Mouse (Mus musculus): ENCODE results near the gene Gorasp1. TPM values are rescaled to one million over a fixed set of nuclear protein-coding genes. Genes with fewer than 3 reads are reported as not detected.

Gorasp1 gene
- polyA plus RNA-seq, 1 experiment from 2014 or later, result 25.2 TPM

GRCm38 (mm10) chr9:119895040-119895721 is 42.2 kb downstream of the Gorasp1 start:
- Histone ChIP-seq H3K4me2 (ENCODE audit: low read length) (peak overlapping the region; percentile 86), H3K27me3 (ENCODE audit: control insufficient read depth, insufficient read depth, low read length) (no peaks in the 10 kb centered on the region), H3K4me1 (ENCODE audit: control insufficient read depth, insufficient read depth, low read length) (peaks cover 10% of the 10 kb centered on the region), H3K27ac (replicated peaks; ENCODE audit: low read depth, low read length) (peak overlapping the region; percentile 85), H3K36me3 (ENCODE audit: control insufficient read depth, insufficient read depth, low read length) (0 out of 2 replicates have a peak, but pooled peaks cover 4% of the 10 kb centered on the region), H3K4me3 (replicated peaks; ENCODE audit: low read depth, low read length) (peak overlapping the region; percentile 88), H3K9ac (replicated peaks; ENCODE audit: low read length) (peak overlapping the region; percentile 81), H3K9me3 (ENCODE audit: control insufficient read depth, low read length) (no peaks in the 10 kb centered on the region)
- WGBS, result 1% methylated on average over 44 of the region's 71 CpGs
- DNase-seq, result no peak
- peak; percentile 73 for ATAC-seq (ENCODE audit: low FRiP score, low TSS enrichment)

- Histone ChIP-seq H3K4me1 (ENCODE audit: control insufficient read depth, insufficient read depth, low read length) (peaks cover 10% of the 10 kb centered on the region), H3K9ac (replicated peaks; ENCODE audit: low read length) (peak within 1 kb of the TSS; percentile 81), H3K36me3 (ENCODE audit: control insufficient read depth, insufficient read depth, low read length) (0 out of 2 replicates have a peak, but pooled peaks cover 4% of the 10 kb centered on the region), H3K9me3 (ENCODE audit: control insufficient read depth, low read length) (no peaks in the 10 kb centered on the region), H3K27me3 (ENCODE audit: control insufficient read depth, insufficient read depth, low read length) (no peaks in the 10 kb centered on the region), H3K27ac (replicated peaks; ENCODE audit: low read depth, low read length) (peak within 1 kb of the TSS; percentile 85), H3K4me2 (ENCODE audit: low read length) (peak within 1 kb of the TSS; percentile 86), H3K4me3 (replicated peaks; ENCODE audit: low read depth, low read length) (peak within 1 kb of the TSS; percentile 88)
- WGBS, result 4% methylated on average over 34 of the region's 34 CpGs
- peak; percentile 98 for ATAC-seq (ENCODE audit: low FRiP score, low TSS enrichment)
- peak; percentile 100 for DNase-seq
Measured at GRCm38 (mm10) chr9:119894339-119895009, 42.9 kb downstream of the Gorasp1 start, which contains the start of gene Wdr48. Wdr48 (plus strand) TSS chr9:119894878.

GRCm38 (mm10) chr9:119893881-119894280 is 43.5 kb downstream of the Gorasp1 start:
- ATAC-seq (ENCODE audit: low FRiP score, low TSS enrichment), result no peak
- H3K4me2 ChIP-seq (ENCODE audit: low read length), result peak overlapping the region; percentile 86

GRCm38 (mm10) chr9:119890692-119891091 is 46.7 kb downstream of the Gorasp1 start:
- Histone ChIP-seq H3K27me3 (ENCODE audit: control insufficient read depth, insufficient read depth, low read length) (no peaks in the 10 kb centered on the region), H3K36me3 (ENCODE audit: control insufficient read depth, insufficient read depth, low read length) (no peaks in the 10 kb centered on the region), H3K9ac (replicated peaks; ENCODE audit: low read length) (no peak overlapping the region), H3K4me2 (ENCODE audit: low read length) (no peak overlapping the region), H3K4me1 (ENCODE audit: control insufficient read depth, insufficient read depth, low read length) (peaks cover 8% of the 10 kb centered on the region), H3K4me3 (replicated peaks; ENCODE audit: low read depth, low read length) (no peak overlapping the region), H3K9me3 (ENCODE audit: control insufficient read depth, low read length) (no peaks in the 10 kb centered on the region), H3K27ac (replicated peaks; ENCODE audit: low read depth, low read length) (no peak overlapping the region)
- ATAC-seq (ENCODE audit: low FRiP score, low TSS enrichment), result no peak
- DNase-seq, result peak; percentile 78
- 47% methylated on average over 2 of the region's 2 CpGs for WGBS

More at GRCm38 (mm10) chr9:119893881-119894280, 43.5 kb downstream of the Gorasp1 start:
- 86% methylated on average over 5 of the region's 5 CpGs for WGBS
- no peak for DNase-seq
- Histone ChIP-seq H3K9ac (replicated peaks; ENCODE audit: low read length) (peak overlapping the region; percentile 81; the same call in 1 of the 2 replicates), H3K4me3 (replicated peaks; ENCODE audit: low read depth, low read length) (no peak overlapping the region), H3K27me3 (ENCODE audit: control insufficient read depth, insufficient read depth, low read length) (no peaks in the 10 kb centered on the region), H3K36me3 (ENCODE audit: control insufficient read depth, insufficient read depth, low read length) (0 out of 2 replicates have a peak, but pooled peaks cover 4% of the 10 kb centered on the region), H3K9me3 (ENCODE audit: control insufficient read depth, low read length) (no peaks in the 10 kb centered on the region), H3K27ac (replicated peaks; ENCODE audit: low read depth, low read length) (no peak overlapping the region), H3K4me1 (ENCODE audit: control insufficient read depth, insufficient read depth, low read length) (peaks cover 13% of the 10 kb centered on the region)

- Histone ChIP-seq H3K4me3 (replicated peaks; ENCODE audit: low read depth, low read length) (no peak overlapping the region), H3K36me3 (ENCODE audit: control insufficient read depth, insufficient read depth, low read length) (no peaks in the 10 kb centered on the region), H3K4me1 (ENCODE audit: control insufficient read depth, insufficient read depth, low read length) (peaks cover 3% of the 10 kb centered on the region; the same call in 1 of the 2 replicates), H3K27me3 (ENCODE audit: control insufficient read depth, insufficient read depth, low read length) (no peaks in the 10 kb centered on the region), H3K27ac (replicated peaks; ENCODE audit: low read depth, low read length) (peak overlapping the region; percentile 66), H3K9ac (replicated peaks; ENCODE audit: low read length) (no peak overlapping the region), H3K4me2 (ENCODE audit: low read length) (no peak overlapping the region), H3K9me3 (ENCODE audit: control insufficient read depth, low read length) (no peaks in the 10 kb centered on the region)
- 65% methylated on average over 9 of the region's 9 CpGs for WGBS
- DNase-seq, result no peak
- ATAC-seq (ENCODE audit: low FRiP score, low TSS enrichment), result no peak
Measured at GRCm38 (mm10) chr9:119889446-119889845, 47.9 kb downstream of the Gorasp1 start.

GRCm38 (mm10) chr9:119888843-119889246 is 48.5 kb downstream of the Gorasp1 start:
- Histone ChIP-seq H3K4me3 (replicated peaks; ENCODE audit: low read depth, low read length) (no peak overlapping the region), H3K4me1 (ENCODE audit: control insufficient read depth, insufficient read depth, low read length) (peaks cover 3% of the 10 kb centered on the region; the same call in 1 of the 2 replicates), H3K36me3 (ENCODE audit: control insufficient read depth, insufficient read depth, low read length) (no peaks in the 10 kb centered on the region), H3K27me3 (ENCODE audit: control insufficient read depth, insufficient read depth, low read length) (0 out of 2 replicates have a peak, but pooled peaks cover 4% of the 10 kb centered on the region), H3K9ac (replicated peaks; ENCODE audit: low read length) (no peak overlapping the region), H3K27ac (replicated peaks; ENCODE audit: low read depth, low read length) (peak overlapping the region; percentile 66), H3K4me2 (ENCODE audit: low read length) (no peak overlapping the region), H3K9me3 (ENCODE audit: control insufficient read depth, low read length) (no peaks in the 10 kb centered on the region)
- 3% methylated on average over 2 of the region's 2 CpGs for WGBS
- peak; percentile 75 for DNase-seq
- no peak; the same call in 1 of the 2 replicates for ATAC-seq (ENCODE audit: low FRiP score, low TSS enrichment)

- H3K9ac ChIP-seq (replicated peaks; ENCODE audit: low read length), result no peak overlapping the region
- peaks cover 3% of the 10 kb centered on the region; the same call in 1 of the 2 replicates for H3K4me1 ChIP-seq (ENCODE audit: control insufficient read depth, insufficient read depth, low read length)
- no peak for DNase-seq
- ATAC-seq (ENCODE audit: low FRiP score, low TSS enrichment), result no peak
- H3K4me3 ChIP-seq (replicated peaks; ENCODE audit: low read depth, low read length), result no peak overlapping the region
- no peak overlapping the region for H3K4me2 ChIP-seq (ENCODE audit: low read length)
- H3K27ac ChIP-seq (replicated peaks; ENCODE audit: low read depth, low read length), result no peak overlapping the region
- 78% methylated on average over 4 of the region's 4 CpGs for WGBS
- no peaks in the 10 kb centered on the region for H3K36me3 ChIP-seq (ENCODE audit: control insufficient read depth, insufficient read depth, low read length)
- H3K27me3 ChIP-seq (ENCODE audit: control insufficient read depth, insufficient read depth, low read length), result 0 out of 2 replicates have a peak, but pooled peaks cover 4% of the 10 kb centered on the region
- no peaks in the 10 kb centered on the region for H3K9me3 ChIP-seq (ENCODE audit: control insufficient read depth, low read length)
Measured at GRCm38 (mm10) chr9:119887144-119887901, 50.0 kb downstream of the Gorasp1 start.
